Mouse (Mus musculus) forebrain, postnatal 0 days (tissue): Measurements from ENCODE around the gene Acot1. TPM values are rescaled to one million over a fixed set of nuclear protein-coding genes. Genes with fewer than 3 reads are reported as not detected.
"Not testable (repeated sequence)": the region's sequence is repeated elsewhere in the genome, so short reads cannot be mapped to it uniquely, and the experiment has no call there.

Source experiments
- ATAC-seq: fragments of 200-750 bp; cut with Nextera tagmentation; 2 replicates; pipeline ENCODE4 v1.8.0; 2017; ENCODE audit warnings: mild to moderate bottlenecking, moderate library complexity
- DNase-seq: peaks from one replicate; pipeline ENCODE4 v3.0.0-alpha.2; 2015
- H3K27ac ChIP-seq: fragments of 300-500 bp; sonication (generic); 2 replicates; pipeline ENCODE4 v1.5.1; 2014; ENCODE audit warnings: low read depth, mild to moderate bottlenecking, antibody characterized with exemption, low read length, moderate library complexity, mixed read lengths
- H3K27me3 ChIP-seq: fragments of 300-500 bp; sonication (generic); 2 replicates; pipeline ENCODE4 v1.6.1; 2014; ENCODE audit warnings: mild to moderate bottlenecking, low read length, mixed read lengths; ENCODE audit not compliant: insufficient read depth
- H3K36me3 ChIP-seq: fragments of 300-500 bp; sonication (generic); 2 replicates; pipeline ENCODE4 v1.6.1; 2014; ENCODE audit warnings: mild to moderate bottlenecking, moderate library complexity; ENCODE audit not compliant: insufficient read depth
- H3K4me1 ChIP-seq: fragments of 300-500 bp; sonication (generic); 2 replicates; pipeline ENCODE4 v1.6.1; 2014; ENCODE audit warnings: antibody characterized with exemption; ENCODE audit not compliant: insufficient read depth
- H3K4me2 ChIP-seq: fragments of 300-500 bp; sonication (generic); 2 replicates; pipeline ENCODE4 v1.6.1; 2014; ENCODE audit warnings: low read depth, mild to moderate bottlenecking, moderate library complexity
- H3K4me3 ChIP-seq: fragments of 300-500 bp; sonication (generic); 2 replicates; pipeline ENCODE4 v1.5.1; 2014; ENCODE audit warnings: low read depth, low read length, mixed read lengths
- H3K9ac ChIP-seq: fragments of 300-500 bp; sonication (generic); 2 replicates; pipeline ENCODE4 v1.6.1; 2014; ENCODE audit warnings: mild to moderate bottlenecking
- H3K9me3 ChIP-seq: fragments of 300-500 bp; sonication (generic); 2 replicates; pipeline ENCODE4 v1.6.1; 2016; ENCODE audit warnings: low read length
- CTCF ChIP-seq: sonication (generic); IDR thresholded peaks from 2 replicates; pipeline ENCODE4 v1.5.1; 2016; ENCODE audit warnings: antibody characterized with exemption, control low read depth, low read depth
- WGBS: fragments of 180-500 bp; shearing (Covaris S2); extraction: QIAGEN DNeasy Blood & Tissue Kit; methylation state at CpG from one replicate; pipeline ENCODE4 v1.1.7; 2014; 5-methylcytosine and 5-hydroxymethylcytosine counted together
- polyA plus RNA-seq: library from polyadenylated mRNA; unstranded; fragments of >200 nt; fragmentation: Nextera tagmentation; extraction: Ambion mirVana; gene quantifications from 2 replicates; pipeline ENCODE4 v1.2.1, GENCODE M21; 2015
- total RNA-seq: library from RNA; depleted of rRNA; stranded (reverse); fragments of >200 nt; gene quantifications from 2 replicates; pipeline ENCODE4 v1.2.3, GENCODE M21; 2014

Acot1 gene
- total and polyA plus RNA-seq, 2 experiments from 2014 or later = 87.1 to 119 TPM

DNA sequence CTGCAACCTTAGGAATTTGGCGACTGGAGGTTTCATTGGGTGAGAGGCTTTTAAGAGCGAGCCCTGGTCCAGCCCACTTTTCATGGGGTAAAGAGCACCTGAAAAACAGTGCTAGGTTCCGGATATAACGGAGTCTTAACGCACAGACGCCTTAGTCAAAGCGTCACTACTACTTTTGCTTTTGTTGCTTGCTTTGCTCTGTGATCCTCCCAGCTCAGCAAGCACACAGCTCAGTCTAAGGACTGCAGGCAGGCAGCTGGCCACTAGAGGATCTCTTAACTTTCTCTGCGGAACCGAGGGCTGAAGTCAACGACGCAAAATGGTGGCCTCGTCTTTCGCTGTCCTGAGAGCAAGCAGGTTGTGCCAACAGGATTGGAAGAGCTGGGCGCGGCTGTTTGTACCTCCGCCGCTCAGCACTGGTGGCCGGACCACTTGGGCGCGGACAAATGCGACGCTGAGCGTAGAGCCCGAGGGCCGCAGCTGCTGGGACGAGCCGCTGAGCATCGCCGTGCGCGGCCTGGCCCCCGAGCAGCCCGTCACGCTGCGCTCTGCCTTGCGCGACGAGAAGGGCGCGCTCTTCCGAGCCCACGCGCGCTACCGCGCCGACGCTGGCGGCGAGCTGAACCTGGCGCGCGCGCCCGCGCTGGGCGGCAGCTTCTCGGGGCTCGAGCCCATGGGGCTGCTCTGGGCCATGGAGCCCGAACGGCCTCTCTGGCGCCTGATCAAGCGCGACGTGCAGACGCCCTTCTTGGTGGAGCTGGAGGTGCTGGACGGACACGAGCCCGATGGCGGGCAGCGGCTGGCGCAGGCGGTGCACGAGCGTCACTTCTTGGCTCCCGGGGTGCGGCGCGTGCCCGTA, 21.5 kb upstream of the Acot1 start, which contains the start of gene Acot2:
Gene Acot2 (plus strand): TSS at position 279 of the 859 bp plus-strand sequence.
- Histone ChIP-seq H3K4me1 (0 out of 2 replicates have a peak, but pooled peaks cover 3% of the 10 kb centered on the region), H3K4me3 (peak within 1 kb of the TSS; percentile 53), H3K27ac (peak within 1 kb of the TSS; percentile 92), H3K9ac (peak within 1 kb of the TSS; percentile 81), H3K27me3 (no peaks in the 10 kb centered on the region), H3K4me2 (peak within 1 kb of the TSS; percentile 57), H3K9me3 (no peaks in the 10 kb centered on the region), H3K36me3 (0 out of 2 replicates have a peak, but pooled peaks cover 4% of the 10 kb centered on the region)
- peak; percentile 85 for TF ChIP-seq CTCF
- 2% methylated on average over 75 of the region's 80 CpGs for WGBS
- ATAC-seq = peak; percentile 98
- DNase-seq = peak; percentile 90

DNA sequence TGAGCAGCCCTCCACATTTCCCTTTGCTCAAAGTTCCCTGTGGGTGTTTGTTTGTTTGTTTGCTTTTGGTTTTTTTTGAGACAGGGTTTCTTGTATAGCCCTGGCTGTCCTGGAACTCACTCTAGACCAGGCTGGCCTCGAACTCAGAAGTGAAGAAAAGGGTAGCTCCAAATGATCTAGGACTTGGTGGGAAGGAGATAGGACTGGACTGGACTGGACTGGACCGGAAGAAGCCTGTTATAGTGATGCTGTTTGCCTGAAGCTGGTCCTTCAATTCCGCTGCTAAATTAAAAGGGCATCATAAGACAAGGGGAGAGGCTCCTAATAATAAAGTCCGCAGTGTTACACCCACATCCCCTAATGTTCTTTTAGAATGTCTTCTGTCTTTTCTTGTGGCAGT, 20.8 kb upstream of the Acot1 start:
- Histone ChIP-seq H3K36me3 (0 out of 2 replicates have a peak, but pooled peaks cover 4% of the 10 kb centered on the region), H3K27me3 (no peaks in the 10 kb centered on the region), H3K4me2 (peak overlapping the region; percentile 57), H3K4me1 (0 out of 2 replicates have a peak, but pooled peaks cover 3% of the 10 kb centered on the region), H3K4me3 (peak overlapping the region; percentile 53), H3K9me3 (no peaks in the 10 kb centered on the region), H3K9ac (peak overlapping the region; percentile 81), H3K27ac (no peak overlapping the region)
- no peak for TF ChIP-seq CTCF
- no peak for ATAC-seq
- DNase-seq = no peak
- 66% methylated on average over 4 of the region's 4 CpGs for WGBS

DNA sequence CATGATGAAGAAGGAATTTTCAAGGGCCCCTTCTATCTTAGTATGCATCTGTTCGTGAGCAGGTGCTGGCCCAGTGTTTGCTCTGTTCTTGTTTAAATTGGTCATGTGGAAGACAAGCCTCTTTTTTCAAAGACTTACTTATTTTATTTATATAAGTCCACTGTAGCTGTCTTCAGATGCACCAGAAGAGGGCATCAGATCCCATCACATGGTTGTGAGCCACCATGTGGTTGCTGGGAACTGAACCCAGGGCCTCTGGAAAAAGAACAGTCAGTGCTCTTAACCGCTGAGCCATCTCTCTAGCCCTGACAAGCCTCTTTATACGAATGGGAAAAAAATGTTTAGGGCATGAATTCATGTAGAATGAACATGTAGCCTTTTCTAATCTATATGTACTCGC, 19.9 kb upstream of the Acot1 start:
- 96% methylated on average over 4 of the region's 4 CpGs for WGBS
- no peak overlapping the region for H3K27ac ChIP-seq
- H3K36me3 ChIP-seq = 0 out of 2 replicates have a peak, but pooled peaks cover 4% of the 10 kb centered on the region
- ATAC-seq (no peak), DNase-seq (no peak)
- H3K27me3 ChIP-seq = no peaks in the 10 kb centered on the region
- no peak overlapping the region for H3K4me3 ChIP-seq
- H3K4me1 ChIP-seq = 0 out of 2 replicates have a peak, but pooled peaks cover 3% of the 10 kb centered on the region
- H3K9me3 ChIP-seq = no peaks in the 10 kb centered on the region
- no peak overlapping the region for H3K9ac ChIP-seq
- H3K4me2 ChIP-seq = no peak overlapping the region
- no peak for TF ChIP-seq CTCF

DNA sequence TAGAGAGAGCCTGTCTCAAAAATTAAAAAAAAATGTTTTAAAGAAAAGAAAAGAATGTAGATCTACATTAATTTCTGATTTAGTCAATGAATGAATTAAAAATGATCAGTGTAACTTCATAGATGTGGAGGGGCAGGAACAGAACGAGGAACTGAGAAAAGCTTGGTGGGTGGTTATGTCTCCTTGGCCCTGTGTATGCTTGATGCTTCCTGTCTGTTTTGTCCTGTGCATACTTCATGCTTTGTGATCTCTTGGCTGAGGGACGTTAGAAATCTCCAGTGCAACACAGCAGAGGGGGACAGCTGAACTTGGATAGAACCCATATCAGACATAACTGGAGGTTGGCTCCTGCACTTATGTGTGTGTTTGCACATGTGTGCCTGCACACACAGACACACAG, 12.1 kb upstream of the Acot1 start:
- Histone ChIP-seq H3K27ac (no peak overlapping the region), H3K4me2 (no peak overlapping the region), H3K9me3 (no peaks in the 10 kb centered on the region), H3K4me1 (peaks cover 6% of the 10 kb centered on the region; the same call in 1 of the 2 replicates), H3K36me3 (no peaks in the 10 kb centered on the region), H3K9ac (no peak overlapping the region), H3K4me3 (no peak overlapping the region), H3K27me3 (no peaks in the 10 kb centered on the region)
- TF ChIP-seq CTCF = no peak
- no peak for ATAC-seq
- no peak for DNase-seq
- 51% methylated on average over 2 of the region's 2 CpGs for WGBS

DNA sequence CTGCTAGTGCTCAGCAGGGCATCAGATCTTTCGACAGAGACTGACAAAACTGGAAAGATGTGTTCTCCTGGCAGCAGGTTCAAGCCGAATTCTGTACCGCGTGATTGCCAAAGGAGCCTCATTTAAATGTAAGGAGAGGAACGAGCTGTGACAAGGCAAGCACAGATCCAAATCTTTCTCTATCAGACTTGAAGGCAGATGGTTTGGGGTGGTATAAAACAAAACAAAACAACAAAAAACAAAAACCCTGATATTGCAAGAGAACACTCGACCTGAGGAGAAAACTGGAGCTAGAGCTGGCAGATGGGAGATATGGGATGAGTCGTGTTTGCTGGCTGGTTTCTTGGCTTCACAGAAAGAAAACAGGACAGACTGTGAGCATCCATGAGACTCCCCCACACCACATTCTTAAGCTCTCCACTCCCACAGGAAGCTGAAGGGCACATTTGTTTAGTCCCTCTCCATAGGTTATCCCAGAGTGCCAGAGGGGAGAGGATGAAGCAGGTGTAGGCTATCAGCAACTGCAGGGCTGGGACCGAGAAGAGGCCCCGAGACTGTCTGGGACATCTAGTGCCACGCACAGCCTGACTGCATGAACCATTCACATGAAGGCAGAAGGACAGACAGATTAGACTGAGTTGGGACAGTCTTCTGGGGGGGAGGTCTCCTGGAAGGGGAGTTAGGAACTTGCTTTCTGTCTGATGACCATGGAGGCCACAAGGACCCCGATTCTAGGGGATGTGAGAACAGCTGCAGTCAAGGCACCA, 10.8 kb upstream of the Acot1 start:
- Histone ChIP-seq H3K27ac (peak overlapping the region; percentile 71), H3K4me3 (no peak overlapping the region), H3K4me2 (no peak overlapping the region), H3K9ac (no peak overlapping the region), H3K27me3 (no peaks in the 10 kb centered on the region), H3K4me1 (peaks cover 6% of the 10 kb centered on the region; the same call in 1 of the 2 replicates), H3K9me3 (no peaks in the 10 kb centered on the region), H3K36me3 (no peaks in the 10 kb centered on the region)
- peak; percentile 73 for DNase-seq
- TF ChIP-seq CTCF = no peak
- WGBS = 44% methylated on average over 11 of the region's 11 CpGs
- peak; percentile 77 for ATAC-seq

DNA sequence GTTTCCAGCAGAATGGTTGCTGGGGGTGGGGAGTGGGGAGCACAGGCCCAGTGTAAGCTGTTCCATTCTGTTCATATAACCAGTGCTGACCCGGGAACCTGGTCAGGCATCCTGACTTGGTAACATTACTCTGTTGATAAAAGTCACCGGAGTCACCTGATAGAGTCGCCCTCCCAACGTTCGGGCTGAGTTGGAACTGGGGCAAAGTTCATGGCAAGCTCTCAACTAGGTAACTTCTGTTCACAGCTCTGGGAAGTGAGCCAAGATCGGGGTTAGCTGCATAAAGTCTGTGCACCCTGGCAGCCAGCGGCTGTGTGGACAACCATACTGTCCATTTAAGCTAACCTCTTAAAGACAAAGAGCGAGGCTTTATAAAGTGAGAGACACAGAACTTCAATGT, 10.1 kb upstream of the Acot1 start:
- not testable (repeated sequence) for H3K4me1 ChIP-seq, H3K9ac ChIP-seq, H3K36me3 ChIP-seq, H3K27ac ChIP-seq, H3K4me3 ChIP-seq, H3K4me2 ChIP-seq, H3K9me3 ChIP-seq, DNase-seq, H3K27me3 ChIP-seq
- ATAC-seq = peak; percentile 16; the same call in 1 of the 2 replicates
- 60% methylated on average over 8 of the region's 8 CpGs for WGBS
